Mouse (Mus musculus): ENCODE results near the gene Gm10320.

- TF ChIP-seq POLR2A (IDR thresholded peaks at IDR 0.05; ENCODE audit: low read depth, low read length) (no peak), CTCF (IDR thresholded peaks at IDR 0.05; ENCODE audit: extremely low read depth, insufficient read length, insufficient replicate concordance, low read depth, low read length) (no peak)
Measured at GRCm38 (mm10) chr13:98503601-98504000, 11.8 kb upstream of the Gm10320 start.

All from small intestine, adult 2 months (tissue).